Mouse (Mus musculus): ENCODE data around the gene AU022252.

DNA sequence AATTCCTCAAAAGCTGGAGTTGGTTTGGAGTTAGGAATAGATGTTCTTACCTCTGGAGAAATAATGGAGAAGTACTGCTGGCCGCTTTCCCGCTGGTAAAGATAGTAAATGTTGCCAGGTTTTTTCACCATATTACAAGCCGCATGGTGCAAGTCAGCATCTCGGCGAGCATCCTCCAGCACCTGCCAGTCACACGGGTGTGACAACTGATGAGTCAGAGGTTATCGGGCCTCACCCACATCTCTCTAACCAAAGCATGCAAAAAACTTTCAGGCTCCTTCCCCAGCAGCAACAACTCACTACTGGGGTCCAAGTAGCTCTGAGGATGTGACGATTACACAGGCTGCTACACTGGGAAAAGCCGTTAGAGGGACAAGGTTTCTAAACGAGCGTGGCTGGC lies 5.8 kb downstream of the AU022252 start:
- TF ChIP-seq CTCF (IDR thresholded peaks at IDR 0.05; ENCODE audit: borderline replicate concordance, insufficient read depth, low read depth, low read length): no peak
- TF ChIP-seq POLR2A (IDR thresholded peaks at IDR 0.05; ENCODE audit: borderline replicate concordance, insufficient read depth, low read length): no peak
